Mouse (Mus musculus) heart, embryonic 11.5 days (tissue): ENCODE results near the gene Fgf22. TPM values are rescaled to one million over a fixed set of nuclear protein-coding genes. Genes with fewer than 3 reads are reported as not detected.

Source experiments
- ATAC-seq: fragments of 200-750 bp; cut with Nextera tagmentation; replicated peaks from 2 replicates; pipeline ENCODE4 v1.8.0; 2017; ENCODE audit warnings: moderate library complexity; ENCODE audit not compliant: insufficient number of reproducible peaks, low FRiP score, low TSS enrichment
- H3K27ac ChIP-seq: fragments of 300-500 bp; sonication (generic); 2 replicates; pipeline ENCODE4 v1.5.1; 2014; ENCODE audit warnings: mild to moderate bottlenecking, low read depth, low read length
- H3K27me3 ChIP-seq: fragments of 300-500 bp; sonication (generic); 2 replicates; pipeline ENCODE4 v1.6.1; 2014; ENCODE audit warnings: mild to moderate bottlenecking, low read length, mixed read lengths; ENCODE audit not compliant: control insufficient read depth, insufficient read depth
- H3K36me3 ChIP-seq: fragments of 300-500 bp; sonication (generic); 2 replicates; pipeline ENCODE4 v1.6.1; 2014; ENCODE audit warnings: mild to moderate bottlenecking, low read length, moderate library complexity, mixed read lengths; ENCODE audit not compliant: control insufficient read depth, insufficient read depth
- H3K4me1 ChIP-seq: fragments of 300-500 bp; sonication (generic); 2 replicates; pipeline ENCODE4 v1.6.1; 2014; ENCODE audit warnings: low read length; ENCODE audit not compliant: control insufficient read depth, insufficient read depth
- H3K4me2 ChIP-seq: fragments of 300-500 bp; sonication (generic); 2 replicates; pipeline ENCODE4 v1.6.1; 2014; ENCODE audit warnings: mild to moderate bottlenecking, moderate library complexity
- H3K4me3 ChIP-seq: fragments of 300-500 bp; sonication (generic); 2 replicates; pipeline ENCODE4 v1.5.1; 2014; ENCODE audit warnings: low read depth, low read length
- H3K9ac ChIP-seq: fragments of 300-500 bp; sonication (generic); 2 replicates; pipeline ENCODE4 v1.6.1; 2014; ENCODE audit warnings: mild to moderate bottlenecking, low read depth, low read length, moderate library complexity
- H3K9me3 ChIP-seq: fragments of 300-500 bp; sonication (generic); replicated peaks from 2 replicates; pipeline ENCODE4 v1.6.1; 2016; ENCODE audit warnings: low read length; ENCODE audit not compliant: control insufficient read depth
- WGBS: fragments of 180-500 bp; shearing (Covaris S2); extraction: QIAGEN DNeasy Blood & Tissue Kit; methylation state at CpG from one replicate; pipeline ENCODE4 v1.1.7; 2014; ENCODE audit not compliant: insufficient replicate concordance; 5-methylcytosine and 5-hydroxymethylcytosine counted together
- polyA plus RNA-seq: library from polyadenylated mRNA; unstranded; fragments of >200 nt; fragmentation: Nextera tagmentation; extraction: Ambion mirVana; gene quantifications from 2 replicates; pipeline ENCODE4 v1.2.1, GENCODE M21; 2014

Gene Fgf22
- polyA plus RNA-seq, 1 experiment from 2014 or later: 0.26 TPM

GRCm38 (mm10) chr10:79712499-79713126 is 42.3 kb upstream of the Fgf22 start:
- Histone ChIP-seq H3K9ac (no peak overlapping the region), H3K4me2 (no peak overlapping the region), H3K27ac (no peak overlapping the region), H3K9me3 (no peaks in the 10 kb centered on the region), H3K4me3 (no peak overlapping the region; the same call in 1 of the 2 replicates), H3K4me1 (peaks cover 41% of the 10 kb centered on the region), H3K27me3 (peaks cover 34% of the 10 kb centered on the region), H3K36me3 (peaks cover 26% of the 10 kb centered on the region)
- WGBS: 16% methylated on average over 4 of the region's 6 CpGs
- ATAC-seq: peak; percentile 21; the same call in 1 of the 2 replicates

GRCm38 (mm10) chr10:79713163-79713562 is 41.7 kb upstream of the Fgf22 start:
- no peaks in the 10 kb centered on the region for H3K9me3 ChIP-seq
- ATAC-seq: no peak
- H3K4me3 ChIP-seq: no peak overlapping the region
- H3K9ac ChIP-seq: no peak overlapping the region
- peaks cover 26% of the 10 kb centered on the region for H3K36me3 ChIP-seq
- H3K4me1 ChIP-seq: peaks cover 36% of the 10 kb centered on the region
- WGBS: 30% methylated on average over 1 of the region's 1 CpGs
- H3K4me2 ChIP-seq: no peak overlapping the region
- H3K27me3 ChIP-seq: peaks cover 40% of the 10 kb centered on the region
- H3K27ac ChIP-seq: no peak overlapping the region

GRCm38 (mm10) chr10:79714996-79715395 is 39.9 kb upstream of the Fgf22 start:
- peaks cover 52% of the 10 kb centered on the region for H3K27me3 ChIP-seq
- H3K9me3 ChIP-seq: no peaks in the 10 kb centered on the region

GRCm38 (mm10) chr10:79716254-79716987 is 38.5 kb upstream of the Fgf22 start, which contains the start of gene Hcn2:
Gene Hcn2, plus strand, starts transcription at chr10:79716634.
- WGBS: 5% methylated on average over 28 of the region's 91 CpGs
- H3K27ac ChIP-seq: no peak within 1 kb of the TSS
- peak within 1 kb of the TSS; percentile 99 for H3K4me2 ChIP-seq
- peaks cover 52% of the 10 kb centered on the region for H3K27me3 ChIP-seq
- H3K9me3 ChIP-seq: no peaks in the 10 kb centered on the region
- H3K36me3 ChIP-seq: peaks cover 6% of the 10 kb centered on the region
- ATAC-seq: no peak
- H3K4me3 ChIP-seq: peak within 1 kb of the TSS; percentile 63
- no peak within 1 kb of the TSS for H3K9ac ChIP-seq
- H3K4me1 ChIP-seq: peaks cover 17% of the 10 kb centered on the region

More at GRCm38 (mm10) chr10:79714996-79715395, 39.9 kb upstream of the Fgf22 start:
- Histone ChIP-seq H3K36me3 (peaks cover 21% of the 10 kb centered on the region), H3K4me1 (peaks cover 20% of the 10 kb centered on the region), H3K27ac (no peak overlapping the region), H3K4me2 (no peak overlapping the region), H3K4me3 (no peak overlapping the region), H3K9ac (no peak overlapping the region)
- ATAC-seq: no peak
- WGBS: 63% methylated on average over 4 of the region's 4 CpGs

DNA sequence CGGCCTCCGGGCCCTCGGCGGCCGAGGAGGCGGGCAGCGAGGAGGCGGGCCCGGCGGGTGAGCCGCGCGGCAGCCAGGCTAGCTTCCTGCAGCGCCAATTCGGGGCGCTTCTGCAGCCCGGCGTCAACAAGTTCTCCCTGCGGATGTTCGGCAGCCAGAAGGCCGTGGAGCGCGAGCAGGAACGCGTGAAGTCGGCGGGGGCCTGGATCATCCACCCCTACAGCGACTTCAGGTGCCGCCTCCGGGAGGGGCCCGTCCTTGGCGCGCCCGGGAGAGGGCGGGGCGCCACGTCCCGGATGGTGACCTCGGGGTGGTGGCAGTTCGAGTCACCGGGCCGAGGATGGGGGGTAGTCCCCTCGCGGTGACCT is 37.9 kb upstream of the Fgf22 start:
- ATAC-seq: no peak

DNA sequence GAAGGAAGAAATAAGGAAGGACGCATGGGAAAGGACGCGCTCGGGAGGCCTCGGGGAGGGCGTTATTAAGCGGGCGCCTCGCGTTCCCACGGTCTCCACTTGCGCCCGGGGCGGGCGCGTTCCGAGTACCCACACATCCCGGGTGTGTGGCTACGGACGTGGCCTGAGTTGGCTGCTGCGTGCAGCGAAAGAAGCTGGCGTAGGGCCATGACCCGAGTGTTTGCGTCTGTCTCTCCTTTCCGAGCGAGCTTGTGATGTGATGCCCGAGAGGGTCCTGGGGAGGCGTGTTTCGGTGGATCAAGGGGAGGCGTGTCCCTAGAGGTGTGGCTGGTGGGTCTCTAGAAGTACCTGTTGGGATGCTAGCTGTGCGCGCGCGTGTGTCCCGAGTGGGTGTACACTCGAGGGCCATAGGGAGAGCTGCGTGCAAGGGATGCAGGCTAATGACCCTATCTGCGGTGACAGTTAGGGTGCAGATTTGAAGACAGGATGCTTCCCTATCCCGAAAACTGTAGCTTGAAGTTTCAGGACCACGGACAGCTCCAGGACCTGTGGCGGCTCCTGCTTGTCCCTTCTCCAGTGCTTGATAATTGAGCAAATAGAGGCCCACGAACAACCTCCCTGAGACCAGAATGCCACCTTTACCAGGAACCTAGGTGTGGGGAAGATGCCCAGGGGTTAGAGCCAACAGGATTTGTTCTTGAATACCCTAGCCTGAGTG is 37.1 kb upstream of the Fgf22 start:
- WGBS: 3% methylated on average over 43 of the region's 43 CpGs
- Histone ChIP-seq H3K4me1 (peaks cover 11% of the 10 kb centered on the region), H3K36me3 (no peaks in the 10 kb centered on the region), H3K27ac (no peak overlapping the region), H3K9ac (no peak overlapping the region), H3K4me3 (peak overlapping the region; percentile 63), H3K4me2 (peak overlapping the region; percentile 99), H3K9me3 (no peaks in the 10 kb centered on the region), H3K27me3 (peaks cover 52% of the 10 kb centered on the region)
- no peak; the same call in 1 of the 2 replicates for ATAC-seq

More for the DNA sequence above, 37.9 kb upstream of the Fgf22 start:
- no peak overlapping the region for H3K27ac ChIP-seq
- H3K36me3 ChIP-seq: peaks cover under 1% of the 10 kb centered on the region; the same call in 1 of the 2 replicates
- peak overlapping the region; percentile 99 for H3K4me2 ChIP-seq
- H3K4me1 ChIP-seq: peaks cover 15% of the 10 kb centered on the region
- no peaks in the 10 kb centered on the region for H3K9me3 ChIP-seq
- H3K27me3 ChIP-seq: peaks cover 52% of the 10 kb centered on the region
- H3K4me3 ChIP-seq: peak overlapping the region; percentile 63
- H3K9ac ChIP-seq: no peak overlapping the region
- WGBS: under 1% methylated on average over 44 of the region's 44 CpGs

GRCm38 (mm10) chr10:79721089-79721488 is 33.8 kb upstream of the Fgf22 start:
- Histone ChIP-seq H3K4me3 (no peak overlapping the region), H3K9ac (no peak overlapping the region), H3K36me3 (no peaks in the 10 kb centered on the region), H3K4me1 (peaks cover 11% of the 10 kb centered on the region), H3K27me3 (peaks cover 33% of the 10 kb centered on the region), H3K27ac (no peak overlapping the region), H3K9me3 (no peaks in the 10 kb centered on the region), H3K4me2 (no peak overlapping the region)
- 45% methylated on average over 5 of the region's 5 CpGs for WGBS
- no peak for ATAC-seq

DNA sequence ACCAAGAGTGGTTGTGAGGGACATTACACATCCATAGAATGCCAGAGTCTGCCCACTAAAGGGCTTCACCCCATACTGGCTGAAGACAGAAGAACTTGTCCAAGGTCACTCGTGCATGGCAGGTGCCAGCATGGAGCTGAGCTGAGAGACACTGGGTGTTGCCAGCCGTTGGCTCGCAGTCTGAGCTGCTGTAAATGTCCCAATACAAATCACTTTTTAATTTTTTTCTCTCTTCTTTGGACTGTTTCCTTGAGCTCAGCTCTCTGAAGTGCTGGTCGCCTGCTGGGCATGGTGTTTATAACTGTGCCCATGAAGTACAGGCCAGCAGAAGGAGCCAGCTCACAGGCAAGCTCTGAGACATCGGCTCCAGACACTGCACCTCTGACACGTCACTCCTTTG is 31.8 kb upstream of the Fgf22 start:
- H3K36me3 ChIP-seq: no peaks in the 10 kb centered on the region
- WGBS: 63% methylated on average over 6 of the region's 6 CpGs
- H3K9ac ChIP-seq: no peak overlapping the region
- H3K9me3 ChIP-seq: no peaks in the 10 kb centered on the region
- H3K27ac ChIP-seq: no peak overlapping the region
- no peak overlapping the region for H3K4me3 ChIP-seq
- no peak overlapping the region for H3K4me2 ChIP-seq
- no peak for ATAC-seq
- no peaks in the 10 kb centered on the region for H3K4me1 ChIP-seq
- H3K27me3 ChIP-seq: peaks cover 13% of the 10 kb centered on the region
